Mouse (Mus musculus) A20 (cell line): ENCODE results near the gene Gm45234.

Experiments used
- DNase-seq: peaks from one replicate; pipeline ENCODE4 v3.0.0-alpha.2; 2011; ENCODE audit warnings: low read depth, low spot score

Gm45234 gene

DNA sequence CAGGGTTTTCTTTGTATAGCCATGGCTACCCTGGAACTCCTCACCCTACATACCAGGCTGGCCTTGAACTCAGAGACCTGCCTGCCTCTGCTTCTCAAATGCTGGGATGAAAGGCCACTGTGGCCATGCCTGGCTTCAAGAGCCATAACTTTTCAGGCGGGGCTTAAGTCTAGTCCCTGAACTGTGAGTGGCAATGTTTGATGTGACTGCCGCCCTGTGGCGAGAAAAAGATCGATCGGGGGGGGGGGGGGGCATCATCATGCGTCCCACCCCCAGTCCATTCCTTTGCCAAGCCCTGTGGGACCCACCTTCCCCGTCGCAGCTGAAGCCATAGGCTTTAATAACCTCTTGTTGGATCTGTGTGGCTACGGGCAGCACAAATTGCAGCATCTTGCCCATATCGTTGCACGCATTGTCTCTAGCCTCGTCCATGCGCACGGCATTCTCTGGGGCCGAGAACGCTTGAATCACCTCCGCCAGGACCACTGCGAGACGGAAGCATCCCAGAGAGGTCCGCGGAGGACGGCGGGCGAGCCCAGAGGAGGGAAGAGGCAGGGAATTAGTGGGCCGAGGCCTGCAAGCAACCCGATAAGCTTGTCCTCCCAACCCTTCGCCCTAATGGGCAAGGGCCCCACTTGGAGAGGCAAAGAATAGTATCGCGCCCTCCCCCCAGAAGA, 15.5 kb downstream of the Gm45234 start:
- DNase-seq: peak; percentile 87

GRCm38 (mm10) chr6:124739231-124739796, 16.5 kb downstream of the Gm45234 start:
- DNase-seq: no peak

GRCm38 (mm10) chr6:124738511-124739023, 17.3 kb downstream of the Gm45234 start, which contains the start of gene Ptpn6:
Gene Ptpn6 (minus strand): TSS chr6:124738714.
- DNase-seq: no peak

DNA sequence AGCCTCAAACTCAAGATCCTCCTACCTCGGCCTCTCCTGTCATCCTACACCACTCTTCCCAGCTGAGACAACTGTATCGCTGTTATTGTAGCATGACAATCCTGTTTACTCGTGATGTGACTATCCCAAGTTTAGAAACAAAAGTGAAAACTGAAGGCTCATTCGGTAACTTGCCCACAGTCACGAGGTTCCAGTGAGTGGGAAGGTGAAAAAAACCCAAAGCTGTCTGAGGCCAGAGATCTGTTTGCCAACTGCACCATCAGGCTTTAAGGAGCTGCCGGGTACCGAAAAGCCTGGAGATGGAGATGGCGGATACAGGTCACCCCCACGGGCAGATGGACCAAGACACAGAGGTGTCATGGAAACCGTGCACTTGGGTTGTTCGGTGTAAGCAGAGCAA, 18.8 kb downstream of the Gm45234 start:
- no peak for DNase-seq

- no peak for DNase-seq
Observed at GRCm38 (mm10) chr6:124734417-124734816, 21.4 kb downstream of the Gm45234 start.

GRCm38 (mm10) chr6:124732476-124733370, 23.1 kb downstream of the Gm45234 start:
- DNase-seq: peak; percentile 92

- DNase-seq: peak; percentile 59
Observed at GRCm38 (mm10) chr6:124731038-124731437, 24.8 kb downstream of the Gm45234 start.

- peak; percentile 87 for DNase-seq
Observed at GRCm38 (mm10) chr6:124729850-124730705, 25.7 kb downstream of the Gm45234 start.

DNA sequence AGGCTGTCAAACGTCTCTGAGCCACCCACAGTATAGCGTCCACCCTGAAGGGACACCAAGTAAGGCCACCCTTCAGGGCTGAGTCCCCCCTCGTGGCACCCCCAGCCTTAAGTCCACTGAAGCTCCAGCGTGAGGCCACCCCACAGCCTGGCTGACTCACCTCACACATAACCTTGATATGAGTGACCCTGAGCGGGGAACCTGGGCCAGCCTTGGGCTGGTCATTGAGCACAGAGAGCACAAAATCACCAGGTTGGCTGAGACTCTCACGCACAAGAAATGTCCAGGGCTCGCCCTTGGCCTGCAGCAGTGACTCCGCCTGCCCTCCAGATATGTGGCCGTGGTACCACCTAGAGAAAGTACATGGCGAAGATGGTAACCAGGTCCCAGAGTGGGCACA, 27.2 kb downstream of the Gm45234 start:
- no peak for DNase-seq

GRCm38 (mm10) chr6:124724472-124724871, 31.3 kb downstream of the Gm45234 start:
- no peak for DNase-seq

- DNase-seq: peak; percentile 62
Observed at GRCm38 (mm10) chr6:124723541-124723940, 32.3 kb downstream of the Gm45234 start.

GRCm38 (mm10) chr6:124722876-124723473, 32.8 kb downstream of the Gm45234 start:
- DNase-seq: peak; percentile 58

- peak; percentile 94 for DNase-seq
Observed at GRCm38 (mm10) chr6:124720904-124721303, 34.9 kb downstream of the Gm45234 start.

DNA sequence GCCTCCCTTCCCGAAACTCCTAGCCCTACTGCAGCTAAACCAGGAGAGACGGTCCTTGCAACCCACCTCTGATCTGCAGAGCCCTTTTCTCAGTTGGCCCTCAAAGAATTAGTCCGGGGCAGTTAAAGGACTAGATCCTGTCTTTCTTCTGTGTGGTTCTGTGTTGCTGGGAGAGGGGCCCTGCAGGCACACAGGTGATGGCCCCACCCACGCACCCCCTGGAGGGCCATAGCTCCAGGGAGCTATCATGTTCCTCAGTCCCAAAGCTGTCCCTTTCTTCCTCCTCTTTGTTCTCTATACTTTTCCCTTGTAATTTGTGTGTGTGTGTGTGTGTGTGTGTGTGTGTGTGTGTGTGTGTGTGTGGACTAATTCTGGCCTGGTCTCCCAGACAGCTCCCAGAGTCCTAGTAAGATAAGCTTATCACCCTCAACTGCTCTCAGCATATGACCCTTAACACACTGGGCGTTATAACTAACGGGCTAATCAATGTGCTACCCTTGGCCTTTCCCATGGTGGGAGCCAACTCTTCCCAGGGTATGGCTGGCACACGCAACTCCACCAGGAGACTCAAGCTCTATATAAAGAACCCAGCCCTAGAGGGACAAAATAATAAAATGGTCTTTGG, 36.4 kb downstream of the Gm45234 start:
- no peak for DNase-seq

GRCm38 (mm10) chr6:124718703-124719102, 37.1 kb downstream of the Gm45234 start:
- no peak for DNase-seq

DNA sequence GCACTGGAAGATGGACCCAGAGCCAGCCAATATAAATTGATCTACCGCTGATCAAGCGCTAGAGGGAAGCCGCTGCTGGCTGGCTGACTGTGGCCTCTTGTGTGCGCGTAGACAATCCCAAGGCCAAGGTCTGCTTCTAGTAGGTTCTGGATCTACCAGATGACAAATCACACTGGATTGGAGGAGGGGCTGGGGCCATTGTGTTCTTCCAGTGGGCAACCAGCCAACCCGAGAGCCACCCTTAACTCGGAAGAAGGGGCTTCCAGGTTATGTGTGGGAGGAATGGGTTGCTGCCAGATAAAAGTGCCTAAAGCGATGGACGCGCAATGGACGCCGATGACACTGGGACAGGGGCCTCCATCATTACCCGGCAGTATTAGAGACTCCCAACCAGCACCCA, 37.9 kb downstream of the Gm45234 start:
- no peak for DNase-seq

- peak; percentile 83 for DNase-seq
Observed at GRCm38 (mm10) chr6:124716864-124717490, 38.8 kb downstream of the Gm45234 start.

- no peak for DNase-seq
Observed at GRCm38 (mm10) chr6:124712918-124713317, 42.9 kb downstream of the Gm45234 start.

DNA sequence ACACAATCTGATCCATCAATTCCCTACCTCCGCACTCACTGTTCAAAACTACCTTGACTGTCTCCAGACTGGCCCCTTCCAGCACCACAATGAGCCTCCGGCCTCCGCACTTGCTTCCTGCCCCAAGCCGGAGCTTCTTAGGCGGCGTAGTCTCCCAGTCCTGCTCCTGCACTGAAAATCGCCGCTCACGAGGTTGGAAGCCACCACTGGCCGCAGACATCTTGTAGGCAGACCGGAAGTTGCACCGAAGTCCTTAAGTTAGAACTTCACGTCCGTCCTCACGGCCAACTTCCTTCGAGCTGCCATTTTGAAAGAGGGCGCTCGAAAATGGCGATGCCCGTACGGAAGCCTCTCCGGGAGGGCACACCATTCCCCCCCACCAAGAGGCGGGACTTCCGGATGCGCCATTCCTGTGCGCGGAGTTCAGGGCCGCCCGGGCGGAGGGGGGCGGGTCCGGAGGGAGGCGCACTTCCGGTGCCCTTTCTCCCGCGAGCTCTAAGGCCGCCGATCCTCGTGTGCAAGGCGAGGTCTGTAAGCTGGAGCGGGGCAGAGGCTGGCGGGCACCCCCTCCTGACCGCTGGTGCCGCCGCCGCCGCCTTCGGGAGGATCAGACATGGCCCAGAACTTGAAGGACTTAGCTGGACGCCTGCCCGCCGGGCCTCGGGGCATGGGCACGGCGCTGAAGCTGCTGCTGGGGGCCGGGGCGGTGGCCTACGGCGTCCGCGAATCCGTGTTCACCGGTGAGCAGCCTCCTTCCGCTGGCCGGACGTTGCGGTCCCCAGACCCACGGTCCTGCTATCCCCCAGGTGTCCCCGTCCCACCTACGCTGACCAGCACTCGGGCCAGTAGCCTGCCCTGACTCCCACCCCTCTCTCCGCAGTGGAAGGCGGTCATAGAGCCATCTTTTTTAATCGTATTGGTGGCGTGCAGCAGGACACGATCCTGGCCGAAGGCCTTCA, 43.7 kb downstream of the Gm45234 start, which contains the start of the genes Emg1 and Phb2:
Emg1 (minus strand) TSS at position 355 of the 959 bp plus-strand sequence.
Phb2 (plus strand) TSS at position 513 of the 959 bp plus-strand sequence.
- DNase-seq: peak; percentile 99
